Mouse (Mus musculus) intestine, embryonic 15.5 days (tissue): ENCODE measurements at regions not wholly inside any gene's neighbourhood (a gene's known extent, or its start where the extent isn't known, plus 50 kb on each side); places are given as distances from the start of the nearest gene placed in this dataset.

Source experiments
- ATAC-seq: fragments of 200-750 bp; cut with Nextera tagmentation; 2 replicates; pipeline ENCODE4 v1.8.0; 2017; ENCODE audit warnings: moderate TSS enrichment, moderate library complexity
- H3K27ac ChIP-seq: fragments of 300-500 bp; sonication (generic); 2 replicates; pipeline ENCODE4 v1.5.1; 2015; ENCODE audit warnings: mild to moderate bottlenecking, inconsistent platforms
- H3K27me3 ChIP-seq: fragments of 300-500 bp; sonication (generic); replicated peaks from 2 replicates; pipeline ENCODE4 v1.6.1; 2015; ENCODE audit warnings: inconsistent platforms
- H3K36me3 ChIP-seq: fragments of 300-500 bp; sonication (generic); 2 replicates; pipeline ENCODE4 v1.6.1; 2015; ENCODE audit warnings: inconsistent platforms
- H3K4me1 ChIP-seq: fragments of 300-500 bp; sonication (generic); replicated peaks from 2 replicates; pipeline ENCODE4 v1.6.1; 2015; ENCODE audit warnings: inconsistent platforms
- H3K4me2 ChIP-seq: fragments of 300-500 bp; sonication (generic); replicated peaks from 2 replicates; pipeline ENCODE4 v1.6.1; 2015; ENCODE audit warnings: mild to moderate bottlenecking, inconsistent platforms
- H3K4me3 ChIP-seq: fragments of 300-500 bp; sonication (generic); replicated peaks from 2 replicates; pipeline ENCODE4 v1.5.1; 2015; ENCODE audit warnings: inconsistent platforms
- H3K9ac ChIP-seq: fragments of 300-500 bp; sonication (generic); 2 replicates; pipeline ENCODE4 v1.6.1; 2015; ENCODE audit warnings: inconsistent platforms
- H3K9me3 ChIP-seq: fragments of 300-500 bp; sonication (generic); 2 replicates; pipeline ENCODE4 v1.6.1; 2016; ENCODE audit warnings: inconsistent platforms
- WGBS: fragments of 180-500 bp; shearing (Covaris S2); methylation state at CpG from one replicate; pipeline ENCODE4 v1.1.7; 2015; 5-methylcytosine and 5-hydroxymethylcytosine counted together

- ATAC-seq, result peak; percentile 66
- whole genome bisulfite sequencing, result 25% methylated on average over 18 of the region's 19 CpGs
Measured at GRCm38 (mm10) chr3:129065457-129066364, 134.0 kb upstream of the Pitx2 start.

GRCm38 (mm10) chr3:129069676-129070075 lies 130.0 kb upstream of the Pitx2 start:
- Histone ChIP-seq H3K4me2 (no peak overlapping the region), H3K9ac (no peak overlapping the region), H3K9me3 (no peaks in the 10 kb centered on the region), H3K27ac (no peak overlapping the region), H3K27me3 (no peaks in the 10 kb centered on the region), H3K4me1 (peaks cover 12% of the 10 kb centered on the region), H3K36me3 (no peaks in the 10 kb centered on the region), H3K4me3 (no peak overlapping the region)
- WGBS, result 71% methylated on average over 8 of the region's 8 CpGs
- no peak for ATAC-seq

More at GRCm38 (mm10) chr3:129065457-129066364, 134.0 kb upstream of the Pitx2 start:
- Histone ChIP-seq H3K4me3 (no peak overlapping the region), H3K27ac (no peak overlapping the region), H3K9ac (no peak overlapping the region), H3K36me3 (no peaks in the 10 kb centered on the region), H3K4me2 (peak overlapping the region; percentile 41), H3K4me1 (peaks cover 12% of the 10 kb centered on the region), H3K27me3 (no peaks in the 10 kb centered on the region), H3K9me3 (no peaks in the 10 kb centered on the region)

- no peak overlapping the region for H3K27ac ChIP-seq
- peaks cover 13% of the 10 kb centered on the region for H3K4me1 ChIP-seq
- H3K36me3 ChIP-seq, result no peaks in the 10 kb centered on the region
- WGBS, result 20% methylated on average over 3 of the region's 3 CpGs
- H3K9ac ChIP-seq, result no peak overlapping the region
- H3K4me3 ChIP-seq, result no peak overlapping the region
- H3K9me3 ChIP-seq, result no peaks in the 10 kb centered on the region
- H3K4me2 ChIP-seq, result no peak overlapping the region
- ATAC-seq, result peak; percentile 71
- no peaks in the 10 kb centered on the region for H3K27me3 ChIP-seq
Measured at GRCm38 (mm10) chr3:129070521-129070933, 129.2 kb upstream of the Pitx2 start.

GRCm38 (mm10) chr3:129071002-129071401 lies 128.7 kb upstream of the Pitx2 start:
- 41% methylated on average over 7 of the region's 7 CpGs for WGBS
- H3K4me2 ChIP-seq, result no peak overlapping the region

GRCm38 (mm10) chr3:129076396-129076795 lies 123.3 kb upstream of the Pitx2 start:
- ATAC-seq, result no peak
- no peaks in the 10 kb centered on the region for H3K36me3 ChIP-seq
- H3K27me3 ChIP-seq, result no peaks in the 10 kb centered on the region
- 31% methylated on average over 1 of the region's 1 CpGs for WGBS
- H3K27ac ChIP-seq, result no peak overlapping the region
- no peak overlapping the region for H3K9ac ChIP-seq
- no peak overlapping the region for H3K4me2 ChIP-seq
- no peaks in the 10 kb centered on the region for H3K9me3 ChIP-seq
- no peak overlapping the region for H3K4me3 ChIP-seq
- H3K4me1 ChIP-seq, result peaks cover 3% of the 10 kb centered on the region; the same call in 1 of the 2 replicates

More at GRCm38 (mm10) chr3:129071002-129071401, 128.7 kb upstream of the Pitx2 start:
- no peaks in the 10 kb centered on the region for H3K27me3 ChIP-seq
- no peak overlapping the region for H3K4me3 ChIP-seq
- H3K27ac ChIP-seq, result no peak overlapping the region
- no peaks in the 10 kb centered on the region for H3K9me3 ChIP-seq
- H3K4me1 ChIP-seq, result peaks cover 8% of the 10 kb centered on the region
- ATAC-seq, result no peak
- no peak overlapping the region for H3K9ac ChIP-seq
- no peaks in the 10 kb centered on the region for H3K36me3 ChIP-seq

- ATAC-seq, result no peak
- Histone ChIP-seq H3K9me3 (no peaks in the 10 kb centered on the region), H3K27ac (no peak overlapping the region), H3K27me3 (no peaks in the 10 kb centered on the region), H3K4me2 (no peak overlapping the region), H3K4me3 (no peak overlapping the region), H3K9ac (no peak overlapping the region), H3K4me1 (no peaks in the 10 kb centered on the region), H3K36me3 (no peaks in the 10 kb centered on the region)
- 84% methylated on average over 12 of the region's 12 CpGs for WGBS
Measured at GRCm38 (mm10) chr3:129103786-129104440, 95.8 kb upstream of the Pitx2 start.

GRCm38 (mm10) chr3:129104811-129105210 lies 94.9 kb upstream of the Pitx2 start:
- no peaks in the 10 kb centered on the region for H3K36me3 ChIP-seq
- H3K9ac ChIP-seq, result no peak overlapping the region
- H3K27me3 ChIP-seq, result no peaks in the 10 kb centered on the region
- WGBS, result 70% methylated on average over 9 of the region's 9 CpGs
- H3K4me2 ChIP-seq, result no peak overlapping the region
- ATAC-seq, result no peak
- H3K27ac ChIP-seq, result no peak overlapping the region
- H3K4me3 ChIP-seq, result no peak overlapping the region
- no peaks in the 10 kb centered on the region for H3K4me1 ChIP-seq
- H3K9me3 ChIP-seq, result no peaks in the 10 kb centered on the region

- no peak for ATAC-seq
- no peaks in the 10 kb centered on the region for H3K9me3 ChIP-seq
- H3K9ac ChIP-seq, result no peak overlapping the region
- H3K4me2 ChIP-seq, result no peak overlapping the region
- no peaks in the 10 kb centered on the region for H3K36me3 ChIP-seq
- H3K27me3 ChIP-seq, result no peaks in the 10 kb centered on the region
- H3K4me1 ChIP-seq, result no peaks in the 10 kb centered on the region
- H3K27ac ChIP-seq, result no peak overlapping the region
- 88% methylated on average over 2 of the region's 2 CpGs for WGBS
- no peak overlapping the region for H3K4me3 ChIP-seq
Measured at GRCm38 (mm10) chr3:129106174-129106573, 93.5 kb upstream of the Pitx2 start.

- H3K27ac ChIP-seq, result no peak overlapping the region
- H3K9ac ChIP-seq, result no peak overlapping the region
- no peaks in the 10 kb centered on the region for H3K4me1 ChIP-seq
- H3K9me3 ChIP-seq, result no peaks in the 10 kb centered on the region
- no peak overlapping the region for H3K4me2 ChIP-seq
- no peak overlapping the region for H3K4me3 ChIP-seq
- no peak for ATAC-seq
- H3K27me3 ChIP-seq, result no peaks in the 10 kb centered on the region
- 90% methylated on average over 2 of the region's 2 CpGs for WGBS
- no peaks in the 10 kb centered on the region for H3K36me3 ChIP-seq
Measured at GRCm38 (mm10) chr3:129130521-129130920, 69.2 kb upstream of the Pitx2 start.

- H3K27me3 ChIP-seq, result no peaks in the 10 kb centered on the region
- H3K9me3 ChIP-seq, result no peaks in the 10 kb centered on the region
- ATAC-seq, result no peak
- H3K4me2 ChIP-seq, result no peak overlapping the region
- no peak overlapping the region for H3K27ac ChIP-seq
- WGBS, result 78% methylated on average over 8 of the region's 8 CpGs
- no peak overlapping the region for H3K9ac ChIP-seq
- no peak overlapping the region for H3K4me3 ChIP-seq
- H3K36me3 ChIP-seq, result no peaks in the 10 kb centered on the region
- no peaks in the 10 kb centered on the region for H3K4me1 ChIP-seq
Measured at GRCm38 (mm10) chr3:129131140-129131539, 68.5 kb upstream of the Pitx2 start.

GRCm38 (mm10) chr3:129131877-129132433 lies 67.7 kb upstream of the Pitx2 start:
- H3K27me3 ChIP-seq, result no peaks in the 10 kb centered on the region
- no peak overlapping the region for H3K27ac ChIP-seq
- H3K4me2 ChIP-seq, result no peak overlapping the region
- no peaks in the 10 kb centered on the region for H3K36me3 ChIP-seq
- 66% methylated on average over 6 of the region's 6 CpGs for WGBS
- ATAC-seq, result no peak
- H3K4me3 ChIP-seq, result no peak overlapping the region
- no peaks in the 10 kb centered on the region for H3K4me1 ChIP-seq
- no peak overlapping the region for H3K9ac ChIP-seq
- H3K9me3 ChIP-seq, result no peaks in the 10 kb centered on the region
